13 mouse cellular contexts compared by ENCODE assay signal in genomic region chr9:66205702-66206101, GRCm38 (mm10). TPM values are rescaled to one million over a fixed set of nuclear protein-coding genes. Genes with fewer than 3 reads are reported as not detected.
DNase-seq lines count a peak whose midpoint lies in the region; ATAC-seq and TF ChIP-seq lines count a peak whose summit lies in the region.
"Had no signal": no experiment of that assay in that cellular context is flagged by ENCODE, and none has a peak within 500 bp of the region (broad histone marks: within the 10 kb centered on the region; RNA-seq: fewer than 3 reads in every experiment).

No protein-coding gene starts in this region.

- H3K27ac ChIP-seq in hindbrain, postnatal 0 days: no peak overlapping the region
- no peak overlapping the region for H3K27ac ChIP-seq in hindbrain, embryonic 16.5 days (ENCODE audit: low read depth, low read length)
- H3K27ac ChIP-seq in gastrocnemius, adult 2 months: peak overlapping the region; percentile 71
- no peak overlapping the region for H3K27ac ChIP-seq in midbrain, embryonic 11.5 days (ENCODE audit: low read depth, low read length)
- H3K27ac ChIP-seq: forebrain, embryonic 15.5 days; left cerebral cortex, adult 2 months; liver, embryonic 12.5 days had no signal

- no peak overlapping the region for H3K4me3 ChIP-seq in hindbrain, postnatal 0 days (ENCODE audit: low read length)
- H3K4me3 ChIP-seq in hindbrain, embryonic 16.5 days (ENCODE audit: low read length): no peak overlapping the region
- no peak overlapping the region for H3K4me3 ChIP-seq in gastrocnemius, adult 2 months
- no peak overlapping the region for H3K4me3 ChIP-seq in midbrain, embryonic 11.5 days (ENCODE audit: low read depth, low read length)
- H3K4me3 ChIP-seq: forebrain, embryonic 15.5 days; left cerebral cortex, adult 2 months; liver, embryonic 12.5 days had no signal

- intact Hi-C loops in gastrocnemius, adult 2 months (cut with DNase I): no loop called here

- no peaks in the 10 kb centered on the region for H3K27me3 ChIP-seq in hindbrain, postnatal 0 days (ENCODE audit: insufficient read depth, low read length)
- no peaks in the 10 kb centered on the region for H3K27me3 ChIP-seq in hindbrain, embryonic 16.5 days (replicated peaks; ENCODE audit: control insufficient read depth, insufficient read depth, low read length)
- H3K27me3 ChIP-seq in midbrain, embryonic 11.5 days (ENCODE audit: control insufficient read depth, insufficient read depth, low read length): no peaks in the 10 kb centered on the region
- H3K27me3 ChIP-seq: forebrain, embryonic 15.5 days had no signal

- no peak overlapping the region for H3K9ac ChIP-seq in hindbrain, postnatal 0 days (replicated peaks; ENCODE audit: low read length)
- no peak overlapping the region for H3K9ac ChIP-seq in hindbrain, embryonic 16.5 days (ENCODE audit: low read depth, low read length)
- no peak overlapping the region for H3K9ac ChIP-seq in midbrain, embryonic 11.5 days (ENCODE audit: low read length)
- H3K9ac ChIP-seq: forebrain, embryonic 15.5 days; liver, embryonic 12.5 days had no signal

- peak; percentile 50 to 61 for DNase-seq in cerebellum, postnatal 14 days
- DNase-seq in cerebellum, adult 11 months: no peak
- peak; percentile 15 for DNase-seq in hindbrain, postnatal 0 days (ENCODE audit: low spot score)
- DNase-seq in gastrocnemius, adult 2 months: peak; percentile 90
- DNase-seq in layer of hippocampus, adult 9-11 months: peak; percentile 39
- no peak for DNase-seq in midbrain, embryonic 11.5 days (ENCODE audit: low spot score, missing footprints)
- no peak for DNase-seq in embryo, embryonic 10 days (ENCODE audit: low spot score)
- DNase-seq: lung, postnatal 36 days had no signal

- H3K36me3 ChIP-seq in hindbrain, postnatal 0 days (ENCODE audit: insufficient read depth, low read length): no peaks in the 10 kb centered on the region
- H3K36me3 ChIP-seq in hindbrain, embryonic 16.5 days (ENCODE audit: control insufficient read depth, insufficient read depth, low read length): no peaks in the 10 kb centered on the region
- no peaks in the 10 kb centered on the region for H3K36me3 ChIP-seq in midbrain, embryonic 11.5 days (ENCODE audit: control insufficient read depth, insufficient read depth, low read length)
- H3K36me3 ChIP-seq: forebrain, embryonic 15.5 days; liver, embryonic 12.5 days had no signal

- no peaks in the 10 kb centered on the region for H3K9me3 ChIP-seq in hindbrain, postnatal 0 days (ENCODE audit: low read length)
- H3K9me3 ChIP-seq in hindbrain, embryonic 16.5 days (ENCODE audit: control insufficient read depth, low read length): no peaks in the 10 kb centered on the region
- no peaks in the 10 kb centered on the region for H3K9me3 ChIP-seq in midbrain, embryonic 11.5 days (ENCODE audit: control insufficient read depth, low read length)
- H3K9me3 ChIP-seq: forebrain, embryonic 15.5 days; liver, embryonic 12.5 days had no signal

- H3K4me2 ChIP-seq in hindbrain, postnatal 0 days (ENCODE audit: low read depth, low read length): no peak overlapping the region
- H3K4me2 ChIP-seq in hindbrain, embryonic 16.5 days (ENCODE audit: low read length): no peak overlapping the region
- H3K4me2 ChIP-seq in midbrain, embryonic 11.5 days: no peak overlapping the region
- H3K4me2 ChIP-seq: forebrain, embryonic 15.5 days; liver, embryonic 12.5 days had no signal

- no peak for TF ChIP-seq CTCF in hindbrain, postnatal 0 days (IDR thresholded peaks at IDR 0.05; ENCODE audit: low read depth)
- TF ChIP-seq CTCF in gastrocnemius, adult 2 months (IDR thresholded peaks at IDR 0.05): no peak; the same call in 1 of the 2 replicates

- WGBS in hindbrain, postnatal 0 days: 78% methylated on average over 9 of the region's 9 CpGs
- 84% methylated on average over 9 of the region's 9 CpGs for WGBS in hindbrain, embryonic 16.5 days
- WGBS in midbrain, embryonic 11.5 days: 87% methylated on average over 9 of the region's 9 CpGs

- H3K4me1 ChIP-seq in hindbrain, postnatal 0 days (ENCODE audit: insufficient read depth, low read length): no peaks in the 10 kb centered on the region; the same call in 1 of the 2 replicates
- H3K4me1 ChIP-seq in hindbrain, embryonic 16.5 days (ENCODE audit: control insufficient read depth, insufficient read depth, low read depth, low read length): no peaks in the 10 kb centered on the region
- no peaks in the 10 kb centered on the region for H3K4me1 ChIP-seq in midbrain, embryonic 11.5 days (ENCODE audit: control insufficient read depth, insufficient read depth, low read length)
- H3K4me1 ChIP-seq: forebrain, embryonic 15.5 days had no signal

- ATAC-seq in hindbrain, postnatal 0 days: no peak
- no peak for ATAC-seq in hindbrain, embryonic 16.5 days
- ATAC-seq in midbrain, embryonic 11.5 days (ENCODE audit: low FRiP score): no peak
- ATAC-seq: forebrain, embryonic 15.5 days; intestine, postnatal 0 days; liver, embryonic 12.5 days had no signal

RNA-seq across cellular contexts. Expression of gene Dapk2, which starts 47.7 kb away (rescaled TPM):
- 0.21 TPM in 1 of 2 replicates, not detected in the other for total RNA-seq in hindbrain, postnatal 0 days (2014; rRNA removed)
- 0.55 and 0.58 TPM in 2 replicates for polyA plus RNA-seq in hindbrain, postnatal 0 days (2015; fragmentation: Nextera tagmentation; extraction: Ambion mirVana)
- 0.79 and 0.94 TPM in 2 replicates for polyA plus RNA-seq in hindbrain, embryonic 16.5 days (2015; fragmentation: Nextera tagmentation; extraction: Ambion mirVana)
- 10 to 100 TPM; 24.2 to 38.4 TPM for total RNA-seq in gastrocnemius, adult 2 months (2021)
- polyA plus RNA-seq in midbrain, embryonic 11.5 days (2014; fragmentation: Nextera tagmentation; extraction: Ambion mirVana): 6.7 and 7.4 TPM in 2 replicates

Comparison
In these comparisons a context has a peak if more than half of its experiments do, and no peak if none do; other contexts are left out.
1. DNase-seq: peak in cerebellum, postnatal 14 days (2 of 2), hindbrain, postnatal 0 days (single experiment), gastrocnemius, adult 2 months (single experiment) and layer of hippocampus, adult 9-11 months (single experiment); none in cerebellum, adult 11 months (single experiment), midbrain, embryonic 11.5 days (single experiment) and embryo, embryonic 10 days (single experiment).